Mouse (Mus musculus): Measurements from ENCODE around the gene Palld. TPM values are rescaled to one million over a fixed set of nuclear protein-coding genes. Genes with fewer than 3 reads are reported as not detected.

Palld gene
- polyA plus RNA-seq, 1 experiment from 2014 or later: 64.6 TPM

- no peak overlapping the region for H3K4me3 ChIP-seq
- H3K4me2 ChIP-seq (replicated peaks): no peak overlapping the region
- WGBS: 94% methylated on average over 5 of the region's 5 CpGs
- H3K27ac ChIP-seq: no peak overlapping the region
- H3K9me3 ChIP-seq (replicated peaks): no peaks in the 10 kb centered on the region
- no peaks in the 10 kb centered on the region for H3K27me3 ChIP-seq
- H3K9ac ChIP-seq: no peak overlapping the region
- H3K4me1 ChIP-seq: 0 out of 2 replicates have a peak, but pooled peaks cover 2% of the 10 kb centered on the region
- H3K36me3 ChIP-seq: no peaks in the 10 kb centered on the region
- no peak for ATAC-seq (ENCODE audit: low FRiP score)
Observed at GRCm38 (mm10) chr8:61561220-61561619, 341.3 kb downstream of the Palld start.

GRCm38 (mm10) chr8:61559979-61560378, 342.5 kb downstream of the Palld start:
- WGBS: 76% methylated on average over 4 of the region's 4 CpGs
- no peak for ATAC-seq (ENCODE audit: low FRiP score)
- Histone ChIP-seq H3K4me1 (peaks cover 12% of the 10 kb centered on the region; the same call in 1 of the 2 replicates), H3K27ac (no peak overlapping the region), H3K4me2 (replicated peaks) (no peak overlapping the region), H3K9me3 (replicated peaks) (no peaks in the 10 kb centered on the region), H3K36me3 (no peaks in the 10 kb centered on the region), H3K9ac (no peak overlapping the region), H3K4me3 (no peak overlapping the region), H3K27me3 (no peaks in the 10 kb centered on the region)

- no peaks in the 10 kb centered on the region for H3K27me3 ChIP-seq
Observed at GRCm38 (mm10) chr8:61559450-61559849, 343.0 kb downstream of the Palld start.

GRCm38 (mm10) chr8:61558051-61558846, 344.2 kb downstream of the Palld start:
- H3K9me3 ChIP-seq (replicated peaks): no peaks in the 10 kb centered on the region
- no peak overlapping the region for H3K9ac ChIP-seq
- no peak overlapping the region for H3K4me2 ChIP-seq (replicated peaks)
- ATAC-seq (ENCODE audit: low FRiP score): no peak
- no peaks in the 10 kb centered on the region for H3K36me3 ChIP-seq
- no peaks in the 10 kb centered on the region for H3K27me3 ChIP-seq
- peaks cover 14% of the 10 kb centered on the region; the same call in 1 of the 2 replicates for H3K4me1 ChIP-seq
- H3K27ac ChIP-seq: no peak overlapping the region
- H3K4me3 ChIP-seq: no peak overlapping the region
- 93% methylated on average over 12 of the region's 12 CpGs for WGBS

More at GRCm38 (mm10) chr8:61559450-61559849, 343.0 kb downstream of the Palld start:
- no peaks in the 10 kb centered on the region for H3K9me3 ChIP-seq (replicated peaks)
- ATAC-seq (ENCODE audit: low FRiP score): no peak
- WGBS: 80% methylated on average over 5 of the region's 5 CpGs
- no peaks in the 10 kb centered on the region for H3K36me3 ChIP-seq
- H3K9ac ChIP-seq: no peak overlapping the region
- H3K27ac ChIP-seq: no peak overlapping the region
- no peak overlapping the region for H3K4me3 ChIP-seq
- no peak overlapping the region for H3K4me2 ChIP-seq (replicated peaks)
- peaks cover 14% of the 10 kb centered on the region; the same call in 1 of the 2 replicates for H3K4me1 ChIP-seq

GRCm38 (mm10) chr8:61557036-61557435, 345.5 kb downstream of the Palld start:
- Histone ChIP-seq H3K27me3 (no peaks in the 10 kb centered on the region), H3K4me2 (replicated peaks) (no peak overlapping the region), H3K36me3 (no peaks in the 10 kb centered on the region), H3K9ac (no peak overlapping the region), H3K4me1 (peaks cover 14% of the 10 kb centered on the region; the same call in 1 of the 2 replicates), H3K27ac (no peak overlapping the region), H3K9me3 (replicated peaks) (no peaks in the 10 kb centered on the region), H3K4me3 (no peak overlapping the region)
- no peak for ATAC-seq (ENCODE audit: low FRiP score)

GRCm38 (mm10) chr8:61556219-61556618, 346.3 kb downstream of the Palld start:
- 63% methylated on average over 8 of the region's 8 CpGs for WGBS

GRCm38 (mm10) chr8:61555343-61555742, 347.1 kb downstream of the Palld start:
- no peak overlapping the region for H3K9ac ChIP-seq
- no peak for ATAC-seq (ENCODE audit: low FRiP score)
- H3K4me1 ChIP-seq: peaks cover 14% of the 10 kb centered on the region; the same call in 1 of the 2 replicates
- 61% methylated on average over 6 of the region's 6 CpGs for WGBS
- H3K27ac ChIP-seq: no peak overlapping the region
- H3K36me3 ChIP-seq: no peaks in the 10 kb centered on the region
- no peaks in the 10 kb centered on the region for H3K27me3 ChIP-seq
- H3K4me2 ChIP-seq (replicated peaks): no peak overlapping the region
- no peaks in the 10 kb centered on the region for H3K9me3 ChIP-seq (replicated peaks)
- H3K4me3 ChIP-seq: no peak overlapping the region

More at GRCm38 (mm10) chr8:61556219-61556618, 346.3 kb downstream of the Palld start:
- Histone ChIP-seq H3K4me3 (no peak overlapping the region), H3K9ac (no peak overlapping the region), H3K4me2 (replicated peaks) (no peak overlapping the region), H3K36me3 (no peaks in the 10 kb centered on the region), H3K4me1 (peaks cover 14% of the 10 kb centered on the region; the same call in 1 of the 2 replicates), H3K27ac (no peak overlapping the region), H3K9me3 (replicated peaks) (no peaks in the 10 kb centered on the region), H3K27me3 (no peaks in the 10 kb centered on the region)
- no peak for ATAC-seq (ENCODE audit: low FRiP score)

GRCm38 (mm10) chr8:61552755-61553402, 349.6 kb downstream of the Palld start:
- Histone ChIP-seq H3K4me1 (peaks cover 14% of the 10 kb centered on the region; the same call in 1 of the 2 replicates), H3K4me3 (no peak overlapping the region), H3K36me3 (peaks cover 17% of the 10 kb centered on the region), H3K27me3 (no peaks in the 10 kb centered on the region), H3K9me3 (replicated peaks) (peaks cover 15% of the 10 kb centered on the region), H3K9ac (no peak overlapping the region), H3K27ac (no peak overlapping the region), H3K4me2 (replicated peaks) (no peak overlapping the region)
- 88% methylated on average over 8 of the region's 8 CpGs for WGBS
- ATAC-seq (ENCODE audit: low FRiP score): no peak

- 72% methylated on average over 6 of the region's 6 CpGs for WGBS
- no peak for ATAC-seq (ENCODE audit: low FRiP score)
Observed at GRCm38 (mm10) chr8:61552221-61552620, 350.3 kb downstream of the Palld start.

GRCm38 (mm10) chr8:61550006-61550748, 352.3 kb downstream of the Palld start:
- H3K4me2 ChIP-seq (replicated peaks): peak overlapping the region; percentile 32
- peaks cover 4% of the 10 kb centered on the region; the same call in 1 of the 2 replicates for H3K4me1 ChIP-seq
- H3K36me3 ChIP-seq: peaks cover 17% of the 10 kb centered on the region
- H3K27me3 ChIP-seq: no peaks in the 10 kb centered on the region
- peak overlapping the region; percentile 7; the same call in 1 of the 2 replicates for H3K4me3 ChIP-seq
- H3K27ac ChIP-seq: no peak overlapping the region
- WGBS: 37% methylated on average over 27 of the region's 27 CpGs
- no peak overlapping the region for H3K9ac ChIP-seq
- ATAC-seq (ENCODE audit: low FRiP score): peak; percentile 22; the same call in 1 of the 2 replicates
- peaks cover 15% of the 10 kb centered on the region for H3K9me3 ChIP-seq (replicated peaks)

More at GRCm38 (mm10) chr8:61552221-61552620, 350.3 kb downstream of the Palld start:
- no peak overlapping the region for H3K4me2 ChIP-seq (replicated peaks)
- H3K27me3 ChIP-seq: no peaks in the 10 kb centered on the region
- no peak overlapping the region for H3K9ac ChIP-seq
- H3K4me3 ChIP-seq: no peak overlapping the region
- H3K4me1 ChIP-seq: peaks cover 14% of the 10 kb centered on the region; the same call in 1 of the 2 replicates
- H3K9me3 ChIP-seq (replicated peaks): peaks cover 15% of the 10 kb centered on the region
- H3K36me3 ChIP-seq: peaks cover 17% of the 10 kb centered on the region
- H3K27ac ChIP-seq: no peak overlapping the region

- Histone ChIP-seq H3K4me3 (peak overlapping the region; percentile 7; the same call in 1 of the 2 replicates), H3K27ac (no peak overlapping the region), H3K4me1 (no peaks in the 10 kb centered on the region), H3K9me3 (replicated peaks) (peaks cover 15% of the 10 kb centered on the region), H3K4me2 (replicated peaks) (peak overlapping the region; percentile 32), H3K27me3 (no peaks in the 10 kb centered on the region), H3K36me3 (peaks cover 17% of the 10 kb centered on the region), H3K9ac (no peak overlapping the region)
- WGBS: 56% methylated on average over 38 of the region's 41 CpGs
- ATAC-seq (ENCODE audit: low FRiP score): peak; percentile 54; the same call in 1 of the 2 replicates
Observed at GRCm38 (mm10) chr8:61549585-61549984, 352.9 kb downstream of the Palld start.
